Mouse (Mus musculus) embryonic fibroblast, embryonic 13.5 days (primary cell): ENCODE results near the gene Anks3.

Experiments used
- CTCF ChIP-seq: IDR thresholded peaks from 2 replicates; pipeline ENCODE4 v1.5.1; 2011; ENCODE audit warnings: mild to moderate bottlenecking, control low read depth, low read length, moderate library complexity, borderline replicate concordance; ENCODE audit not compliant: insufficient read depth
- POLR2A ChIP-seq: IDR thresholded peaks from 2 replicates; pipeline ENCODE4 v1.6.1; 2011; ENCODE audit warnings: low read depth, mild to moderate bottlenecking, control low read depth, low read length, moderate library complexity

GRCm38 (mm10) chr16:5007492-5007891, 43.5 kb upstream of the Anks3 start:
- TF ChIP-seq CTCF: no peak
- TF ChIP-seq POLR2A: no peak
